Mouse (Mus musculus) brain, embryonic 14.5 days (tissue): ENCODE data around the gene Erh.

Experiments used
- CTCF ChIP-seq: fragments of 200-500 bp; IDR thresholded peaks from 2 replicates; pipeline ENCODE4 v1.5.1; 2012; ENCODE audit warnings: inconsistent platforms, mild to moderate bottlenecking, moderate library complexity, borderline replicate concordance; ENCODE audit not compliant: insufficient read depth, insufficient read length; ENCODE audit errors: extremely low read depth
- POLR2A ChIP-seq: fragments of 200-500 bp; IDR thresholded peaks from 2 replicates; pipeline ENCODE4 v1.6.1; 2012; ENCODE audit warnings: mild to moderate bottlenecking, inconsistent platforms, borderline replicate concordance; ENCODE audit not compliant: poor library complexity, insufficient read depth, insufficient read length, severe bottlenecking; ENCODE audit errors: extremely low read depth

GRCm38 (mm10) chr12:80604218-80604617 is 39.9 kb downstream of the Erh start:
- TF ChIP-seq CTCF (no peak), POLR2A (no peak)
